ENCODE assay signal across 8 mouse cellular contexts in the genomic region with DNA sequence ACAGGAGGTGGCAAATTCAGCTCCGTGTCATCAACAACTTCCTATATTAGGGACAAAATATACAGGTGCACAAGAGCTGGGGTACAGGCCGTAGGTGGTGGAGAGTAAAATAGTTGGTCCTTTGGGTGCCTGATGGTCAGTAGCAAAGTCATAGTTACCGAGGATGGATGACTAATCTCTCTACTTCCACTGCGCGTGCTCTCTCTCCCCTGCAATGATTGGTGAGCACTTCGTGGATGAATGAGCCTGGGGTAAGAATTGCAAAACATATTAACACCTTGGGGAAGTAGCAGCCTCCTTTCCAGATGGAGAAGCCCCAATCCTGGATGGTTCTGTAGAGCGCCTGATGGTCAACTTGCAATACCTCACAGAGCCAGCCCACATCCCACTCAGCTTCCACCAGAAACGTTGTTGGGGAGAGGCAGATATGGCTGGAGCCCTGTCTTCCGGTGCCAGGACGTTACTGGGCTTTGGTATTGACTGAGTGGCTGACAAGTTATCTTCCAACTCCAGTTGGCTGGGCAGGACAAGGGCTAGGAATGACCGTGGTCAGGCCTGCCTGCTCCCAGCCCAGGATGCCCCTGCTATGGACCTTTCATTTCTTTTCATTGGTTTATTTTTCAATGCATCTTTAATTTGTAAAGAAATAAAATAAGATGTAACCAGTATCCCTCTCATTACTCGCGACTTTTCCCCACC. TPM values are rescaled to one million over a fixed set of nuclear protein-coding genes. Genes with fewer than 3 reads are reported as not detected.
DNase-seq lines count a peak whose midpoint lies in the region; ATAC-seq and TF ChIP-seq lines count a peak whose summit lies in the region.

No protein-coding gene starts in this region.

- peak overlapping the region; percentile 87 for H3K4me2 ChIP-seq in heart, embryonic 13.5 days
- peak overlapping the region; percentile 80 for H3K4me2 ChIP-seq in liver, embryonic 14.5 days (ENCODE audit: low read depth)
- peak overlapping the region; percentile 74 for H3K4me2 ChIP-seq in stomach, postnatal 0 days (replicated peaks; ENCODE audit: low read depth)

- TF ChIP-seq POLR2A in bone marrow, adult 2 months (IDR thresholded peaks at IDR 0.05; ENCODE audit: borderline replicate concordance, control insufficient read depth, low read depth, low read length) = no peak

- peaks cover 68% of the 10 kb centered on the region for H3K36me3 ChIP-seq in heart, embryonic 13.5 days
- peaks cover 51% of the 10 kb centered on the region for H3K36me3 ChIP-seq in liver, embryonic 14.5 days (replicated peaks; ENCODE audit: control insufficient read depth, insufficient read depth, low read depth)
- H3K36me3 ChIP-seq in stomach, postnatal 0 days (ENCODE audit: control insufficient read depth, insufficient read depth, low read length) = peaks cover 31% of the 10 kb centered on the region

- ATAC-seq in heart, embryonic 13.5 days (ENCODE audit: extremely low read depth, insufficient number of reproducible peaks, low FRiP score, low TSS enrichment) = peak; percentile 3; the same call in 1 of the 2 replicates
- ATAC-seq in liver, embryonic 14.5 days (ENCODE audit: insufficient read depth) = peak; percentile 24; the same call in 1 of the 2 replicates
- peak; percentile 10; the same call in 1 of the 2 replicates for ATAC-seq in stomach, postnatal 0 days (ENCODE audit: low FRiP score, low TSS enrichment)

- H3K27ac ChIP-seq in bone marrow, adult 2 months (ENCODE audit: control insufficient read depth, insufficient read depth, low read depth, low read length, poor library complexity) = peak overlapping the region; percentile 94
- H3K27ac ChIP-seq in heart, embryonic 13.5 days (replicated peaks) = peak overlapping the region; percentile 98
- no peak overlapping the region; the same call in none of the 2 replicates for H3K27ac ChIP-seq in liver, embryonic 14.5 days
- H3K27ac ChIP-seq in stomach, postnatal 0 days (replicated peaks) = peak overlapping the region; percentile 98

- TF ChIP-seq EP300 in liver, embryonic 14.5 days (IDR thresholded peaks at IDR 0.05; ENCODE audit: low read depth) = no peak
- no peak for TF ChIP-seq EP300 in stomach, postnatal 0 days (optimal IDR thresholded peaks at IDR 0.05)

- DNase-seq in left cerebral cortex, postnatal 25 days (ENCODE audit: low spot score in 2 of 2) = peak; percentile 17 to 35
- DNase-seq in left cerebral cortex, adult 8-10 months (ENCODE audit: low spot score in 2 of 2) = no peak
- no peak for DNase-seq in liver, embryonic 14.5 days (ENCODE audit: low read depth in 3 of 3, low spot score in 3 of 3)
- no peak for DNase-seq in stomach, postnatal 0 days (ENCODE audit: low spot score)
- no peak for DNase-seq in testis, postnatal 14 days (ENCODE audit: low spot score)
- no peak for DNase-seq in cerebellum, postnatal 14 days

- peak overlapping the region; percentile 86 for H3K4me3 ChIP-seq in bone marrow, adult 2 months (replicated peaks; ENCODE audit: control insufficient read depth, low read depth, low read length)
- peak overlapping the region; percentile 89 for H3K4me3 ChIP-seq in heart, embryonic 13.5 days
- peak overlapping the region; percentile 72 to 74 for H3K4me3 ChIP-seq in liver, embryonic 14.5 days (ENCODE audit: insufficient read depth in 1 of 2, low read depth in 2 of 2, low read length in 2 of 2)
- H3K4me3 ChIP-seq in stomach, postnatal 0 days (ENCODE audit: low read depth, low read length) = peak overlapping the region; percentile 94

- intact Hi-C loops in left cerebral cortex, postnatal 25 days (cut with DNase I) = no loop called here

- H3K27me3 ChIP-seq in heart, embryonic 13.5 days (replicated peaks) = no peaks in the 10 kb centered on the region
- H3K27me3 ChIP-seq in liver, embryonic 14.5 days (ENCODE audit: control insufficient read depth, insufficient read depth, low read length) = no peaks in the 10 kb centered on the region
- H3K27me3 ChIP-seq in stomach, postnatal 0 days (ENCODE audit: control insufficient read depth, insufficient read depth, low read length) = no peaks in the 10 kb centered on the region

- H3K9me3 ChIP-seq in heart, embryonic 13.5 days = no peaks in the 10 kb centered on the region
- no peaks in the 10 kb centered on the region for H3K9me3 ChIP-seq in liver, embryonic 14.5 days (ENCODE audit: control insufficient read depth, low read length)
- H3K9me3 ChIP-seq in stomach, postnatal 0 days (ENCODE audit: control insufficient read depth, low read length) = no peaks in the 10 kb centered on the region

- WGBS in bone marrow, adult 2 months = 35% methylated on average over 13 of the region's 13 CpGs
- WGBS in heart, embryonic 13.5 days = 43% methylated on average over 13 of the region's 13 CpGs
- 40% methylated on average over 13 of the region's 13 CpGs for WGBS in liver, embryonic 14.5 days (ENCODE audit: insufficient replicate concordance)
- WGBS in stomach, postnatal 0 days = 44% methylated on average over 13 of the region's 13 CpGs

- peak overlapping the region; percentile 97 for H3K9ac ChIP-seq in heart, embryonic 13.5 days
- H3K9ac ChIP-seq in liver, embryonic 14.5 days (replicated peaks) = peak overlapping the region; percentile 87
- peak overlapping the region; percentile 90 for H3K9ac ChIP-seq in stomach, postnatal 0 days (ENCODE audit: low read length)

- H3K4me1 ChIP-seq in bone marrow, adult 2 months (ENCODE audit: control insufficient read depth, insufficient read depth, low read length) = peaks cover 8% of the 10 kb centered on the region
- peaks cover 51% of the 10 kb centered on the region for H3K4me1 ChIP-seq in heart, embryonic 13.5 days
- peaks cover 22 to 27% of the 10 kb centered on the region in 2 experiments for H3K4me1 ChIP-seq in liver, embryonic 14.5 days (replicated peaks; ENCODE audit: control insufficient read depth in 2 of 2, insufficient read depth in 2 of 2, low read length in 1 of 2)
- H3K4me1 ChIP-seq in stomach, postnatal 0 days (replicated peaks; ENCODE audit: control insufficient read depth, insufficient read depth) = peaks cover 6% of the 10 kb centered on the region

- TF ChIP-seq CTCF in bone marrow, adult 2 months (IDR thresholded peaks at IDR 0.05; ENCODE audit: control insufficient read depth, insufficient read depth, low read length) = no peak
- TF ChIP-seq CTCF in liver, embryonic 14.5 days (IDR thresholded peaks at IDR 0.05; ENCODE audit: low read depth) = no peak
- TF ChIP-seq CTCF in stomach, postnatal 0 days (IDR thresholded peaks at IDR 0.05; ENCODE audit: low read depth) = no peak

RNA-seq across cellular contexts. Expression of a gene that starts 0.4 kb away (rescaled TPM):
- 10 to 100 TPM; 18.5 to 19.7 TPM for total RNA-seq in left cerebral cortex, postnatal 25 days (2021)
- 10 to 100 TPM; 14.4 to 15.4 (median 15.1) TPM for total RNA-seq in left cerebral cortex, adult 8-10 months (2022)
- 3.6 and 5.8 TPM in 2 replicates for polyA plus RNA-seq in bone marrow, adult 2 months (2011; ENCODE audit: insufficient read depth, insufficient read length, low replicate concordance, missing spikeins)
- 15.3 and 17.4 TPM in 2 replicates for polyA plus RNA-seq in heart, embryonic 13.5 days (2015; fragmentation: Nextera tagmentation; extraction: Ambion mirVana)
- polyA plus RNA-seq in liver, embryonic 14.5 days (2012; rRNA removed) = 2.8 and 3.3 TPM in 2 replicates
- 4.3 and 5.7 TPM in 2 replicates for polyA plus RNA-seq in liver, embryonic 14.5 days (2014; fragmentation: Nextera tagmentation; extraction: Ambion mirVana)
- 13.0 and 13.7 TPM in 2 replicates for polyA plus RNA-seq in stomach, postnatal 0 days (2015; fragmentation: Nextera tagmentation; extraction: Ambion mirVana)

RNA-seq across cellular contexts. Expression of a gene that starts 8.5 kb away (rescaled TPM):
- 10 to 100 TPM; 45.9 to 51.8 TPM for total RNA-seq in left cerebral cortex, postnatal 25 days (2021)
- total RNA-seq in left cerebral cortex, adult 8-10 months (2022) = 10 to 100 TPM; 44.0 to 50.6 (median 49.5) TPM
- 44.3 and 106 TPM in 2 replicates for polyA plus RNA-seq in bone marrow, adult 2 months (2011; ENCODE audit: insufficient read depth, insufficient read length, low replicate concordance, missing spikeins)
- 199 and 200 TPM in 2 replicates for polyA plus RNA-seq in heart, embryonic 13.5 days (2015; fragmentation: Nextera tagmentation; extraction: Ambion mirVana)
- 49.6 and 58.8 TPM in 2 replicates for polyA plus RNA-seq in liver, embryonic 14.5 days (2012; rRNA removed)
- polyA plus RNA-seq in liver, embryonic 14.5 days (2014; fragmentation: Nextera tagmentation; extraction: Ambion mirVana) = 127 and 138 TPM in 2 replicates
- polyA plus RNA-seq in stomach, postnatal 0 days (2015; fragmentation: Nextera tagmentation; extraction: Ambion mirVana) = 145 and 159 TPM in 2 replicates

RNA-seq across cellular contexts. Expression of a gene that starts 13.0 kb away (rescaled TPM):
- 100 to 1,000 TPM; 152 to 155 TPM for total RNA-seq in left cerebral cortex, postnatal 25 days (2021)
- total RNA-seq in left cerebral cortex, adult 8-10 months (2022) = 100 to 1,000 TPM; 149 to 168 (median 158) TPM
- polyA plus RNA-seq in bone marrow, adult 2 months (2011; ENCODE audit: insufficient read depth, insufficient read length, low replicate concordance, missing spikeins) = 48.8 and 105 TPM in 2 replicates
- 23.0 and 23.4 TPM in 2 replicates for polyA plus RNA-seq in heart, embryonic 13.5 days (2015; fragmentation: Nextera tagmentation; extraction: Ambion mirVana)
- polyA plus RNA-seq in liver, embryonic 14.5 days (2012; rRNA removed) = 16.8 and 20.8 TPM in 2 replicates
- 3.1 and 4.0 TPM in 2 replicates for polyA plus RNA-seq in liver, embryonic 14.5 days (2014; fragmentation: Nextera tagmentation; extraction: Ambion mirVana)
- polyA plus RNA-seq in stomach, postnatal 0 days (2015; fragmentation: Nextera tagmentation; extraction: Ambion mirVana) = 13.6 and 13.7 TPM in 2 replicates

RNA-seq across cellular contexts. Expression of a gene that starts 20.2 kb away (rescaled TPM):
- total RNA-seq in left cerebral cortex, postnatal 25 days (2021) = 100 to 1,000 TPM; 110 to 113 TPM
- 100 to 1,000 TPM in 1 of 4 experiments, 10 to 100 TPM in 3; 87.9 to 102 (median 99.5) TPM for total RNA-seq in left cerebral cortex, adult 8-10 months (2022)
- 29.8 and 49.6 TPM in 2 replicates for polyA plus RNA-seq in bone marrow, adult 2 months (2011; ENCODE audit: insufficient read depth, insufficient read length, low replicate concordance, missing spikeins)
- polyA plus RNA-seq in heart, embryonic 13.5 days (2015; fragmentation: Nextera tagmentation; extraction: Ambion mirVana) = 68.8 and 69.5 TPM in 2 replicates
- 36.4 and 37.1 TPM in 2 replicates for polyA plus RNA-seq in liver, embryonic 14.5 days (2012; rRNA removed)
- polyA plus RNA-seq in liver, embryonic 14.5 days (2014; fragmentation: Nextera tagmentation; extraction: Ambion mirVana) = 28.4 and 33.8 TPM in 2 replicates
- polyA plus RNA-seq in stomach, postnatal 0 days (2015; fragmentation: Nextera tagmentation; extraction: Ambion mirVana) = 41.4 and 42.9 TPM in 2 replicates

RNA-seq across cellular contexts. Expression of a gene that starts 26.2 kb away (rescaled TPM):
- total RNA-seq in left cerebral cortex, postnatal 25 days (2021) = under 1 TPM; 0.23 to 0.28 TPM
- under 1 TPM; 0.23 to 0.57 (median 0.47) TPM for total RNA-seq in left cerebral cortex, adult 8-10 months (2022)
- 0.70 TPM in 1 of 2 replicates, not detected in the other for polyA plus RNA-seq in bone marrow, adult 2 months (2011; ENCODE audit: insufficient read depth, insufficient read length, low replicate concordance, missing spikeins)
- polyA plus RNA-seq in heart, embryonic 13.5 days (2015; fragmentation: Nextera tagmentation; extraction: Ambion mirVana) = 131 and 134 TPM in 2 replicates
- polyA plus RNA-seq in liver, embryonic 14.5 days (2012; rRNA removed) = 0.02 TPM in 2 replicates
- 0.09 TPM in 1 of 2 replicates, not detected in the other for polyA plus RNA-seq in liver, embryonic 14.5 days (2014; fragmentation: Nextera tagmentation; extraction: Ambion mirVana)
- 0.30 and 0.42 TPM in 2 replicates for polyA plus RNA-seq in stomach, postnatal 0 days (2015; fragmentation: Nextera tagmentation; extraction: Ambion mirVana)

Comparison
In these comparisons a context has a peak if more than half of its experiments do, and no peak if none do; other contexts are left out.
1. DNase-seq: peak in left cerebral cortex, postnatal 25 days (2 of 2); none in left cerebral cortex, adult 8-10 months (0 of 2), liver, embryonic 14.5 days (0 of 3), stomach, postnatal 0 days (single experiment), testis, postnatal 14 days (single experiment) and cerebellum, postnatal 14 days (0 of 2).
2. Peak in every context shown above with its lines, with median percentiles within 50 percentile points of each other: H3K4me3 ChIP-seq, ATAC-seq, H3K4me2 ChIP-seq and H3K9ac ChIP-seq.